Mouse (Mus musculus) heart, embryonic 11.5 days (tissue): ENCODE measurements around the gene Neurl1a. TPM values are rescaled to one million over a fixed set of nuclear protein-coding genes. Genes with fewer than 3 reads are reported as not detected.

Experiments used
- ATAC-seq: fragments of 200-750 bp; cut with Nextera tagmentation; replicated peaks from 2 replicates; pipeline ENCODE4 v1.8.0; 2017; ENCODE audit warnings: moderate library complexity; ENCODE audit not compliant: insufficient number of reproducible peaks, low FRiP score, low TSS enrichment
- H3K27ac ChIP-seq: fragments of 300-500 bp; sonication (generic); 2 replicates; pipeline ENCODE4 v1.5.1; 2014; ENCODE audit warnings: mild to moderate bottlenecking, low read depth, low read length
- H3K27me3 ChIP-seq: fragments of 300-500 bp; sonication (generic); 2 replicates; pipeline ENCODE4 v1.6.1; 2014; ENCODE audit warnings: mild to moderate bottlenecking, low read length, mixed read lengths; ENCODE audit not compliant: control insufficient read depth, insufficient read depth
- H3K36me3 ChIP-seq: fragments of 300-500 bp; sonication (generic); 2 replicates; pipeline ENCODE4 v1.6.1; 2014; ENCODE audit warnings: mild to moderate bottlenecking, low read length, moderate library complexity, mixed read lengths; ENCODE audit not compliant: control insufficient read depth, insufficient read depth
- H3K4me1 ChIP-seq: fragments of 300-500 bp; sonication (generic); 2 replicates; pipeline ENCODE4 v1.6.1; 2014; ENCODE audit warnings: low read length; ENCODE audit not compliant: control insufficient read depth, insufficient read depth
- H3K4me2 ChIP-seq: fragments of 300-500 bp; sonication (generic); 2 replicates; pipeline ENCODE4 v1.6.1; 2014; ENCODE audit warnings: mild to moderate bottlenecking, moderate library complexity
- H3K4me3 ChIP-seq: fragments of 300-500 bp; sonication (generic); 2 replicates; pipeline ENCODE4 v1.5.1; 2014; ENCODE audit warnings: low read depth, low read length
- H3K9ac ChIP-seq: fragments of 300-500 bp; sonication (generic); 2 replicates; pipeline ENCODE4 v1.6.1; 2014; ENCODE audit warnings: mild to moderate bottlenecking, low read depth, low read length, moderate library complexity
- H3K9me3 ChIP-seq: fragments of 300-500 bp; sonication (generic); replicated peaks from 2 replicates; pipeline ENCODE4 v1.6.1; 2016; ENCODE audit warnings: low read length; ENCODE audit not compliant: control insufficient read depth
- WGBS: fragments of 180-500 bp; shearing (Covaris S2); extraction: QIAGEN DNeasy Blood & Tissue Kit; methylation state at CpG from one replicate; pipeline ENCODE4 v1.1.7; 2014; ENCODE audit not compliant: insufficient replicate concordance; 5-methylcytosine and 5-hydroxymethylcytosine counted together
- polyA plus RNA-seq: library from polyadenylated mRNA; unstranded; fragments of >200 nt; fragmentation: Nextera tagmentation; extraction: Ambion mirVana; gene quantifications from 2 replicates; pipeline ENCODE4 v1.2.1, GENCODE M21; 2014

Gene Neurl1a
- polyA plus RNA-seq, 1 experiment from 2014 or later = 3.2 TPM

GRCm38 (mm10) chr19:47264322-47265092 is 85.9 kb downstream of the Neurl1a start:
- H3K4me1 ChIP-seq = no peaks in the 10 kb centered on the region; the same call in 1 of the 2 replicates
- no peak overlapping the region for H3K4me3 ChIP-seq
- 42% methylated on average over 11 of the region's 11 CpGs for WGBS
- no peak for ATAC-seq
- peaks cover 27% of the 10 kb centered on the region for H3K36me3 ChIP-seq
- no peaks in the 10 kb centered on the region for H3K27me3 ChIP-seq
- no peak overlapping the region for H3K4me2 ChIP-seq
- no peak overlapping the region for H3K27ac ChIP-seq
- H3K9ac ChIP-seq = no peak overlapping the region
- no peaks in the 10 kb centered on the region for H3K9me3 ChIP-seq

GRCm38 (mm10) chr19:47266070-47266801 is 87.6 kb downstream of the Neurl1a start:
- Histone ChIP-seq H3K4me2 (no peak overlapping the region), H3K4me3 (no peak overlapping the region), H3K27me3 (no peaks in the 10 kb centered on the region), H3K9me3 (no peaks in the 10 kb centered on the region), H3K36me3 (peaks cover 29% of the 10 kb centered on the region), H3K27ac (no peak overlapping the region), H3K4me1 (no peaks in the 10 kb centered on the region; the same call in 1 of the 2 replicates), H3K9ac (no peak overlapping the region)
- 82% methylated on average over 18 of the region's 18 CpGs for WGBS
- no peak for ATAC-seq

GRCm38 (mm10) chr19:47267066-47267465 is 88.4 kb downstream of the Neurl1a start:
- Histone ChIP-seq H3K27ac (no peak overlapping the region), H3K9me3 (no peaks in the 10 kb centered on the region), H3K36me3 (peaks cover 34% of the 10 kb centered on the region), H3K4me2 (no peak overlapping the region), H3K4me1 (no peaks in the 10 kb centered on the region; the same call in 1 of the 2 replicates), H3K27me3 (no peaks in the 10 kb centered on the region), H3K9ac (no peak overlapping the region), H3K4me3 (no peak overlapping the region)
- WGBS = 84% methylated on average over 21 of the region's 21 CpGs
- ATAC-seq = no peak

GRCm38 (mm10) chr19:47269729-47270128 is 91.1 kb downstream of the Neurl1a start:
- no peak overlapping the region for H3K9ac ChIP-seq
- H3K4me3 ChIP-seq = no peak overlapping the region
- no peaks in the 10 kb centered on the region; the same call in 1 of the 2 replicates for H3K4me1 ChIP-seq
- peaks cover 56% of the 10 kb centered on the region for H3K36me3 ChIP-seq
- H3K4me2 ChIP-seq = no peak overlapping the region
- WGBS = 63% methylated on average over 8 of the region's 8 CpGs
- H3K27me3 ChIP-seq = no peaks in the 10 kb centered on the region
- ATAC-seq = no peak
- no peaks in the 10 kb centered on the region for H3K9me3 ChIP-seq
- H3K27ac ChIP-seq = no peak overlapping the region

- Histone ChIP-seq H3K27me3 (no peaks in the 10 kb centered on the region), H3K4me3 (no peak overlapping the region), H3K36me3 (peaks cover 56% of the 10 kb centered on the region), H3K27ac (no peak overlapping the region), H3K9ac (no peak overlapping the region), H3K9me3 (no peaks in the 10 kb centered on the region), H3K4me2 (no peak overlapping the region), H3K4me1 (no peaks in the 10 kb centered on the region)
- no peak for ATAC-seq
- WGBS = 85% methylated on average over 9 of the region's 9 CpGs
These were observed 91.9 kb downstream of the Neurl1a start for GRCm38 (mm10) chr19:47270520-47270919.

GRCm38 (mm10) chr19:47276730-47277129 is 98.1 kb downstream of the Neurl1a start:
- WGBS = 70% methylated on average over 6 of the region's 6 CpGs
- 0 out of 2 replicates have a peak, but pooled peaks cover 3% of the 10 kb centered on the region for H3K9me3 ChIP-seq
- H3K9ac ChIP-seq = no peak overlapping the region
- H3K27ac ChIP-seq = 0 out of 2 replicates have a peak overlapping the region, but pooled peaks have one; percentile 25
- ATAC-seq = no peak
- H3K4me1 ChIP-seq = peaks cover 27% of the 10 kb centered on the region
- no peak overlapping the region for H3K4me3 ChIP-seq
- peaks cover 52% of the 10 kb centered on the region for H3K36me3 ChIP-seq
- no peaks in the 10 kb centered on the region for H3K27me3 ChIP-seq
- no peak overlapping the region for H3K4me2 ChIP-seq

- peaks cover 29% of the 10 kb centered on the region for H3K4me1 ChIP-seq
- no peak overlapping the region for H3K4me2 ChIP-seq
- H3K27ac ChIP-seq = peak overlapping the region; percentile 74
- H3K4me3 ChIP-seq = no peak overlapping the region
- H3K36me3 ChIP-seq = peaks cover 38% of the 10 kb centered on the region
- no peak for ATAC-seq
- 0 out of 2 replicates have a peak, but pooled peaks cover 3% of the 10 kb centered on the region for H3K9me3 ChIP-seq
- no peaks in the 10 kb centered on the region for H3K27me3 ChIP-seq
- 62% methylated on average over 4 of the region's 4 CpGs for WGBS
- H3K9ac ChIP-seq = peak overlapping the region; percentile 28; the same call in 1 of the 2 replicates
These were observed 100.8 kb downstream of the Neurl1a start for GRCm38 (mm10) chr19:47279372-47279771.

GRCm38 (mm10) chr19:47279788-47280532 is 101.3 kb downstream of the Neurl1a start:
- 66% methylated on average over 15 of the region's 15 CpGs for WGBS

More at GRCm38 (mm10) chr19:47279788-47280532, 101.3 kb downstream of the Neurl1a start:
- Histone ChIP-seq H3K4me2 (no peak overlapping the region), H3K4me1 (peaks cover 29% of the 10 kb centered on the region), H3K9ac (peak overlapping the region; percentile 28; the same call in 1 of the 2 replicates), H3K27ac (peak overlapping the region; percentile 74), H3K4me3 (no peak overlapping the region), H3K27me3 (no peaks in the 10 kb centered on the region), H3K9me3 (0 out of 2 replicates have a peak, but pooled peaks cover 3% of the 10 kb centered on the region), H3K36me3 (peaks cover 40% of the 10 kb centered on the region)
- no peak for ATAC-seq
